Mouse (Mus musculus) midbrain, embryonic 11.5 days (tissue): ENCODE measurements around the gene Grin2d. TPM values are rescaled to one million over a fixed set of nuclear protein-coding genes. Genes with fewer than 3 reads are reported as not detected.
"Not testable (repeated sequence)": the region's sequence is repeated elsewhere in the genome, so short reads cannot be mapped to it uniquely, and the experiment has no call there.

Experiments used
- ATAC-seq: fragments of 200-750 bp; cut with Nextera tagmentation; 2 replicates; pipeline ENCODE4 v1.8.0; 2017; ENCODE audit warnings: moderate TSS enrichment, moderate library complexity; ENCODE audit not compliant: low FRiP score
- DNase-seq: peaks from one replicate; pipeline ENCODE4 v3.0.0; 2015; ENCODE audit warnings: low spot score; ENCODE audit errors: missing footprints
- H3K27ac ChIP-seq: fragments of 300-500 bp; sonication (generic); 2 replicates; pipeline ENCODE4 v1.5.1; 2014; ENCODE audit warnings: low read depth, low read length
- H3K27me3 ChIP-seq: fragments of 300-500 bp; sonication (generic); 2 replicates; pipeline ENCODE4 v1.6.1; 2014; ENCODE audit warnings: mild to moderate bottlenecking, low read length, moderate library complexity, mixed read lengths; ENCODE audit not compliant: control insufficient read depth, insufficient read depth
- H3K36me3 ChIP-seq: fragments of 300-500 bp; sonication (generic); 2 replicates; pipeline ENCODE4 v1.6.1; 2014; ENCODE audit warnings: mild to moderate bottlenecking, low read length, moderate library complexity, mixed read lengths; ENCODE audit not compliant: control insufficient read depth, insufficient read depth
- H3K4me1 ChIP-seq: fragments of 300-500 bp; sonication (generic); 2 replicates; pipeline ENCODE4 v1.6.1; 2014; ENCODE audit warnings: low read length; ENCODE audit not compliant: control insufficient read depth, insufficient read depth
- H3K4me2 ChIP-seq: fragments of 300-500 bp; sonication (generic); 2 replicates; pipeline ENCODE4 v1.6.1; 2014; ENCODE audit warnings: mild to moderate bottlenecking, moderate library complexity
- H3K4me3 ChIP-seq: fragments of 300-500 bp; sonication (generic); 2 replicates; pipeline ENCODE4 v1.5.1; 2014; ENCODE audit warnings: low read depth, low read length
- H3K9ac ChIP-seq: fragments of 300-500 bp; sonication (generic); 2 replicates; pipeline ENCODE4 v1.6.1; 2014; ENCODE audit warnings: low read length
- H3K9me3 ChIP-seq: fragments of 300-500 bp; sonication (generic); 2 replicates; pipeline ENCODE4 v1.6.1; 2016; ENCODE audit warnings: low read length; ENCODE audit not compliant: control insufficient read depth
- WGBS: fragments of 180-500 bp; shearing (Covaris S2); extraction: QIAGEN DNeasy Blood & Tissue Kit; methylation state at CpG from one replicate; pipeline ENCODE4 v1.1.7; 2014; 5-methylcytosine and 5-hydroxymethylcytosine counted together
- polyA plus RNA-seq: library from polyadenylated mRNA; unstranded; fragments of >200 nt; fragmentation: Nextera tagmentation; extraction: Ambion mirVana; gene quantifications from 2 replicates; pipeline ENCODE4 v1.2.1, GENCODE M21; 2014

Gene Grin2d
- polyA plus RNA-seq, 1 experiment from 2014 or later, result 0.14 TPM

DNA sequence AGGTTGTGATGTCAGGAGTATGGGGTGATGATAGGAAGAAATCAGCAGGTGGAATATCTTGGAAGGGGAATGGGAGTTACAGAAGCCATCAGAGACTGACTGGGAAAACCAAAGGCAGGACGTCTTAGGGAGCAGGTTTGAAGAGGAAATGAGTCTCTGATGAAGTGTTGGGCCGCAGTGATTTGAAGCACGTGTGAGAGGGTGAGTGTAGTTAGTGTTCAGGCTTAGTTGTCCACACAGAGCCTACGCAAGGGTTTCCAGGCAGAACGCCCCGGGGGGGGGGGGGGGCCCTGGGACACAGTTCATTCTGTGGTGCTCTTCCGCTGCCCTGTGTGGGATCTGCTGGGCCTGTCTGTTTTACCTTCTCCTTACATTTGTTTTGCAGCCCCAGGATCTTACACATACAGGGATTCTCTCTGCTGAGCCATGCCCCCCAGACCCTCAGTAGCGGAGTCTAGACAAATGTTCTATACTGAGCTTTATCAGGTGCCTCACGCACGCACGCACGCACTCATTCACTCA lies 24.4 kb upstream of the Grin2d start:
- Histone ChIP-seq H3K4me1 (peaks cover 5% of the 10 kb centered on the region; the same call in 1 of the 2 replicates), H3K9me3 (no peaks in the 10 kb centered on the region), H3K4me3 (no peak overlapping the region), H3K36me3 (no peaks in the 10 kb centered on the region), H3K27me3 (no peaks in the 10 kb centered on the region), H3K4me2 (no peak overlapping the region), H3K27ac (no peak overlapping the region), H3K9ac (no peak overlapping the region)
- ATAC-seq (no peak), DNase-seq (no peak)
- 83% methylated on average over 12 of the region's 12 CpGs for WGBS

DNA sequence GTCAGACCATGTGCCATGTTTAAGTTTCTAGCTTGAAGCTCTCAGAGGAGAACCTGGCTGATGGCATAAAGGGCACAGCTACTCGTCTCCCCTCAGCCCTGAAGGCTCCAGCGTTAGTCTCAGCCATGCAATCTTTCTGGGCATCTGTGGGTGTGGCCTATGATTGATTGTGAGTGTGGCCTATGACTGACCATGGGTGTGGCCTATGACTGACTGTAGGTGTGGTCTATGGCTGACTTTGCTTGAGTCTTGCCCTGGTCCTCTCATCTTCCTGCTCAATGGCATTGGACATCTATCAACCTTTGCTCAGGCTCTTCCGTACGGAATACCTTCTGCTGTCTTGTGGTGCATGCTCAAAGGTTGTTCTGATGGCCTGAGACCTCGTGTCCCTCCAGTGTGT lies 23.4 kb upstream of the Grin2d start:
- Histone ChIP-seq H3K9ac (no peak overlapping the region), H3K36me3 (no peaks in the 10 kb centered on the region), H3K27me3 (no peaks in the 10 kb centered on the region), H3K4me3 (no peak overlapping the region), H3K9me3 (no peaks in the 10 kb centered on the region), H3K4me2 (no peak overlapping the region), H3K27ac (no peak overlapping the region), H3K4me1 (peaks cover 10% of the 10 kb centered on the region; the same call in 1 of the 2 replicates)
- ATAC-seq (no peak), DNase-seq (no peak)
- 61% methylated on average over 5 of the region's 5 CpGs for WGBS

DNA sequence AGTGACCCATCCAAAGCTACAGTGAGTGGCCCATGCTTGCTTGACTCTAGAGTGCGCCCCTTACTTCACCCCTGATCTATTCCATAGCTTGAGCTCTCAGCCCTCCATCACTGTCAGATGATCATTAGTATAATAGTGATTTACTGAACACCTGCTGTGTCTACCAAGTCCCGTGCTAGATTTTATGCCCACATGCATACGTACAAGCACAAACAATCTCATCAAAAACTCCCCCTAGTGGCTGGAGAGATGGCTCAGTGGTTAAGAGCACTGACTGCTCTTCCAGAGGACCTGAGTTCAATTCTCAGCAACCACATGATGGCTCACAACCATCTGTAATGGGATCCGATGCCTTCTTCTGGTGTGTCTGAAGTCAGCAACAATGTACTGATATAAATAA lies 19.9 kb upstream of the Grin2d start:
- H3K36me3 ChIP-seq, DNase-seq, H3K4me2 ChIP-seq, H3K9me3 ChIP-seq, H3K27ac ChIP-seq, H3K9ac ChIP-seq, H3K27me3 ChIP-seq, ATAC-seq, H3K4me1 ChIP-seq, H3K4me3 ChIP-seq: not testable (repeated sequence)
- 64% methylated on average over 4 of the region's 4 CpGs for WGBS

DNA sequence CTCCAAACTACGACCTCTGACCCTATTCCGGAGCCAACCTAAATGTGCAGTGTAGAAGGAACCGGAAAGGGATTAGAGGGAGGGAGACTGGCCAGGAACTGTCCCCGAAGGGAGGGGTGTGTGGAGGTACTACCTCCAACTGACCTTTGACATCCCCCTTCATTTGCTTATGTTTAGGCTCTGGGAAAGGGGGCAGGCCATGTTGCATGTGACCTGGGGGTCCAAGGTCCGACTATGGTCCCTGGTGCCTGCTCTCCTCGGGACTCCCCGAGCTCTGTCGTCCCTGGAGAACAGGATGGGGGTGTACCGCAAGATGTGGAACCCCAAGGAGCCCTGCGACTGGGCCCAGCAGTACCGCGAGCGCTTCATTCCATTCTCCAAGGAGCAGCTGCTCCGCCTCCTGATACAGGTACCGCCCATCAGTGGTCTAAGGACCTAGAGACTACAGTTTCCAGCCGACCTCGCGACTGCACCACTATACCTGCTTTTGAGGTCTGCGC lies 19.1 kb upstream of the Grin2d start:
- ATAC-seq (peak; percentile 73), DNase-seq (peak; percentile 92)

DNA sequence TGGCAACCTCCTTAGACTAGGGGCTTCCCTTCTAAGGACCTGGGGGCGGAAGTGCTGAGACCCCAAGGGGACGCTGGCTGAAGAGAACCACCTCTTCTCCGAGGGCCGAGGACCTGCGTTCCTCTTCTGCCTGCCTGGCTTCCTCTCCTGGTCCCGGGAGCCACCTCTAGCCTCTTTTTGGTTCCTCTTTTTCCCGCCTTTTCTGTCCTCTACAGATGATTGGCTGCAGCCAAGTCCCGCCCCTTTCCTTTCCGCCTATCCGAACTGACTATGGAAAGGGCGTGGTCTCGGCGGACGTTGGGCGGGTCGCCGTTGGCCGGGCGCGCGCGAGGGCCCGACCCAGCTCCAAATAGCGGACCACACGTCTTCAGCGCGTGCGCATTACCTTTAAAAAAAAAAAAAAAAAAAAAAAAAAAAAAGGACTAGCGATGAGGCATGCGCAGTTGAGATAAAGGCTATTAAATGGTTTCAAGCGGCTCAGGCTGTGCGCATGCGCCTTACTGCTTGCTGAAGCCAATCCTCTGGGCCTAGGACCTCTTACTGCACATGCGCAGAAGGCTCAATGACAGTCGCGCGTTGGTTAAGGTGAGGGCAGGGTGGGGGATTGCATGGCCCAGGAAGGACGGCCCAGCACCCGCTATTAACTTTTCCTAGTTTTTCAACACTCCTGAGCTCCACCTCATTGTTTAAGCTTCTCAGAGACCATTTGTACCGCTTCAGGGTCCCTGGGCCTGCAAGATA lies 18.5 kb upstream of the Grin2d start, which contains the start of the genes Syngr4 and Tmem143:
Gene Syngr4, minus strand, starts transcription at position 198 of the 741 bp plus-strand sequence.
Gene Tmem143, plus strand, starts transcription at position 425 of the 741 bp plus-strand sequence.
- H3K9me3 ChIP-seq, result no peaks in the 10 kb centered on the region
- DNase-seq (peak; percentile 99), ATAC-seq (peak; percentile 90)
- H3K27ac ChIP-seq, result peak within 1 kb of the TSS; percentile 15; the same call in 1 of the 2 replicates
- no peaks in the 10 kb centered on the region for H3K36me3 ChIP-seq
- peaks cover 10% of the 10 kb centered on the region; the same call in 1 of the 2 replicates for H3K4me1 ChIP-seq
- peak within 1 kb of the TSS; percentile 70 for H3K4me2 ChIP-seq
- under 1% methylated on average over 40 of the region's 40 CpGs for WGBS
- H3K4me3 ChIP-seq, result peak within 1 kb of the TSS; percentile 38
- peak within 1 kb of the TSS; percentile 65 for H3K9ac ChIP-seq
- no peaks in the 10 kb centered on the region for H3K27me3 ChIP-seq

More for the DNA sequence above, 19.1 kb upstream of the Grin2d start:
- no peaks in the 10 kb centered on the region for H3K36me3 ChIP-seq
- 1% methylated on average over 19 of the region's 19 CpGs for WGBS
- H3K9me3 ChIP-seq, result no peaks in the 10 kb centered on the region
- H3K9ac ChIP-seq, result peak overlapping the region; percentile 65
- peak overlapping the region; percentile 15; the same call in 1 of the 2 replicates for H3K27ac ChIP-seq
- H3K27me3 ChIP-seq, result no peaks in the 10 kb centered on the region
- H3K4me3 ChIP-seq, result peak overlapping the region; percentile 38
- peak overlapping the region; percentile 70 for H3K4me2 ChIP-seq
- H3K4me1 ChIP-seq, result peaks cover 10% of the 10 kb centered on the region; the same call in 1 of the 2 replicates

DNA sequence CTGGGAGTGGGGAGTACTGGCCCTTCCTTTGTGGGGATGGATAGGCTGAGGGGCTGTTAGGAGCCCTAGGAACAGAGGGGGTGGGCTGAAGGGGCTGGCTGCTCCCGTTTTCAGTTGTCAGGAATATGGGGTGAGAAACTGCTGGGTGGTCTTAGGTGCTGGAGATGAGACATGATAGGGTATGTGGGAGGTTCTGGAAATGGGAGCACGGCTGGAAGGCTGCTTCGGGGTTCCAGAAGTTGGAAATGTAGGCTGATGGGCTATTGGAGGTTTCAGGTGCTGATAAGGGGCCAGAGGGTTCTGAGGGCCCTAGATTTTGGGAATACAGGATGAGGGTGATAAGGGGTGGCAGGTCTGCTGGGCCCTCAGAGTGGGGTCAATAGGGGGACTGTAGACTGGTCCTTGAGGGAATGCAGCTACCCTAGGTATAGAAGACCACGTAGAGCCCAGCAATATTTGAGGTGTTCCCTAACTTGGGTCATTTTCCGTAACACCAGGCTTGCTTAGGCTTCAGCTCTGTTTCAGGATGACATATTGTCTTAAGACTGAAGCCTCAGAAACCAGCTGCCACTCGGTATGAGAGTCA lies 17.8 kb upstream of the Grin2d start:
- Histone ChIP-seq H3K9ac (no peak overlapping the region), H3K4me3 (0 out of 2 replicates have a peak overlapping the region, but pooled peaks have one; percentile 38), H3K36me3 (no peaks in the 10 kb centered on the region), H3K4me1 (peaks cover 10% of the 10 kb centered on the region; the same call in 1 of the 2 replicates), H3K4me2 (peak overlapping the region; percentile 26; the same call in 1 of the 2 replicates), H3K27ac (no peak overlapping the region), H3K27me3 (no peaks in the 10 kb centered on the region), H3K9me3 (no peaks in the 10 kb centered on the region)
- ATAC-seq, result peak; percentile 38
- no peak for DNase-seq
- WGBS, result 80% methylated on average over 6 of the region's 6 CpGs

DNA sequence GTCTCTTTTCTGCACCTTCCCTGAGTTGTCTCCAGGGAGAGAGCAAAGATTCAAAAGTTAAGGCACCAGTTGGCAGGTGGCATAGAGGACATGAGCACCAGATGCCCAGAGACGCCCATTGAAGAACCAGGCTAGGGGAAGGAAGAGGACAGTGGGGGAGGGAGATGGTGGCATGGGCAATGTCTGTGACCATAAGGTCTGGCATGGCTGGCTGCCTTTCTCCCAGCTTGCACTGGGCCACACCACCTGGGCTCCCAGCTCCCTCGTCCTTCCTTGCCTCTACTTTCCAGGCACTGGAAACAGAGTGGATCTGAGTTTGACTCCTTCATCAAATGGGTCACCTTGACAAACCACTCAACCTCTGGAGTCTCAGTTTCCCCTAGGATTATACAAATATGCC lies 14.5 kb upstream of the Grin2d start:
- no peak overlapping the region for H3K4me3 ChIP-seq
- H3K4me2 ChIP-seq, result no peak overlapping the region
- ATAC-seq, result no peak
- no peak overlapping the region for H3K27ac ChIP-seq
- no peak for DNase-seq
- 77% methylated on average over 2 of the region's 2 CpGs for WGBS
- no peak overlapping the region for H3K9ac ChIP-seq
- no peaks in the 10 kb centered on the region for H3K27me3 ChIP-seq
- peaks cover 6% of the 10 kb centered on the region; the same call in 1 of the 2 replicates for H3K4me1 ChIP-seq
- H3K36me3 ChIP-seq, result no peaks in the 10 kb centered on the region
- H3K9me3 ChIP-seq, result no peaks in the 10 kb centered on the region

DNA sequence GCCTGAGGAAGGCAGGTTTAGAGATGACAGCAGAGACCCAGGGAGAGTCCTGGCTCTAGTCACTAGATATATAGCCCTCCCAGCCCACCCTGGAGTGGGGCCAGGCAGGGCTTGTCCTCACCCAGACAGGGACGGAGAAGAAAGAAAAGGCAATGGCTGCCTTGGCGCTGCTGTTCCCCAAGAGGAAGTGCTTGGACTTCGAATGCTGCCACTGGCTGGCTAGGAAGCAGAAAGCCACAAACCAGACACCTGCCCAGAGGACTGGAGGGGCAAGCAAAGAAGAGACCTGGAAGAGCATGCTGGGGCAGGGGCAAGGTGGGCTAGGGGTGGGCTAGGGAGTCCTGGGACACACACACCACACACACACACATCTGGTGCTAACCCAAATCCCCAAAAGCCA lies 9.1 kb upstream of the Grin2d start:
- no peak for ATAC-seq
- DNase-seq, result no peak
- H3K27me3 ChIP-seq, result no peaks in the 10 kb centered on the region
- H3K4me1 ChIP-seq, result no peaks in the 10 kb centered on the region
- no peak overlapping the region for H3K4me3 ChIP-seq
- no peak overlapping the region for H3K27ac ChIP-seq
- H3K9ac ChIP-seq, result no peak overlapping the region
- H3K9me3 ChIP-seq, result no peaks in the 10 kb centered on the region
- no peak overlapping the region for H3K4me2 ChIP-seq
- peaks cover 11% of the 10 kb centered on the region; the same call in 1 of the 2 replicates for H3K36me3 ChIP-seq
- WGBS, result 66% methylated on average over 3 of the region's 3 CpGs

DNA sequence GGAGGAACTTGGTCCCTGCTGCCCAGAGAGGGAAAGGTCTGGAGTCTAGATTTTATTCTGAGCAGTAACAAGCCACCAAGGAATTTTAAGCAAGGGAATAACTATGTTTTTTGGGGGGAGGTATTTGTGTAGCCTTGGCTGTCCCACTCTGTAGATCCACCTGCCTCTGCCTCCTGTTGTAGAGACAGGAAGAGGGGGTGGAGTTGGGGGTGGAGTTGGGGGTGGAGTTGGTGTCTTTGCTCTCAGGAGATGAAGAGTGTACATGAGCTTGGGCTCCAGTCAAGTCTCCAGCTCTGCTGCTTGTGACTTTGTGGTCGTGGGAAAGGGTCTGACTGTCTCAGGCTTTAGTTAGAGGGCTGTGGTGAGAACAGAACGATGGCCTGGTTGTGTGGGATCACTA lies 2.8 kb upstream of the Grin2d start:
- H3K4me2 ChIP-seq, result no peak overlapping the region
- H3K9me3 ChIP-seq, result no peaks in the 10 kb centered on the region
- DNase-seq, result no peak
- no peaks in the 10 kb centered on the region for H3K27me3 ChIP-seq
- ATAC-seq, result no peak
- H3K9ac ChIP-seq, result no peak overlapping the region
- peaks cover 27% of the 10 kb centered on the region for H3K36me3 ChIP-seq
- WGBS, result 97% methylated on average over 2 of the region's 2 CpGs
- no peak overlapping the region for H3K27ac ChIP-seq
- H3K4me3 ChIP-seq, result no peak overlapping the region
- no peaks in the 10 kb centered on the region for H3K4me1 ChIP-seq
